Mouse (Mus musculus) neural tube, embryonic 14.5 days (tissue): ENCODE results near the gene Sirt3. TPM values are rescaled to one million over a fixed set of nuclear protein-coding genes. Genes with fewer than 3 reads are reported as not detected.
A peak's percentile ranks its signal among the peaks of the same experiment; 100 is the strongest.

ENCODE experiments used
- ATAC-seq: fragments of 200-750 bp; cut with Nextera tagmentation; 2 replicates; pipeline ENCODE4 v1.8.0; 2017; ENCODE audit warnings: low read depth, mild to moderate bottlenecking, moderate TSS enrichment, moderate library complexity
- H3K27ac ChIP-seq: fragments of 300-500 bp; sonication (generic); 2 replicates; pipeline ENCODE4 v1.5.1; 2014; ENCODE audit warnings: low read depth, mild to moderate bottlenecking, control low read depth, low read length, moderate library complexity, mixed read lengths
- H3K27me3 ChIP-seq: fragments of 300-500 bp; sonication (generic); 2 replicates; pipeline ENCODE4 v1.6.1; 2014; ENCODE audit warnings: low read length; ENCODE audit not compliant: control insufficient read depth, insufficient read depth
- H3K36me3 ChIP-seq: fragments of 300-500 bp; sonication (generic); 2 replicates; pipeline ENCODE4 v1.6.1; 2014; ENCODE audit warnings: low read length, mixed read lengths; ENCODE audit not compliant: control insufficient read depth, insufficient read depth
- H3K4me1 ChIP-seq: fragments of 300-500 bp; sonication (generic); 2 replicates; pipeline ENCODE4 v1.6.1; 2014; ENCODE audit warnings: low read length; ENCODE audit not compliant: control insufficient read depth, insufficient read depth
- H3K4me2 ChIP-seq: fragments of 300-500 bp; sonication (generic); 2 replicates; pipeline ENCODE4 v1.6.1; 2014; ENCODE audit warnings: mild to moderate bottlenecking, low read depth, low read length, control low read depth
- H3K4me3 ChIP-seq: fragments of 300-500 bp; sonication (generic); 2 replicates; pipeline ENCODE4 v1.5.1; 2014; ENCODE audit warnings: low read depth, low read length, control low read depth, mixed read lengths
- H3K9ac ChIP-seq: fragments of 300-500 bp; sonication (generic); replicated peaks from 2 replicates; pipeline ENCODE4 v1.6.1; 2014; ENCODE audit warnings: low read depth, mild to moderate bottlenecking, control low read depth, low read length, mixed read lengths
- H3K9me3 ChIP-seq: fragments of 300-500 bp; sonication (generic); 2 replicates; pipeline ENCODE4 v1.6.1; 2016; ENCODE audit warnings: low read length; ENCODE audit not compliant: control insufficient read depth
- WGBS: fragments of 180-500 bp; shearing (Covaris S2); extraction: QIAGEN DNeasy Blood & Tissue Kit; methylation state at CpG from one replicate; pipeline ENCODE4 v1.1.7; 2014; 5-methylcytosine and 5-hydroxymethylcytosine counted together
- polyA plus RNA-seq: library from polyadenylated mRNA; unstranded; fragments of >200 nt; fragmentation: Nextera tagmentation; extraction: Ambion mirVana; gene quantifications from 2 replicates; pipeline ENCODE4 v1.2.1, GENCODE M21; 2014

Gene Sirt3
- polyA plus RNA-seq, 1 experiment from 2014 or later = 61.6 TPM

- Histone ChIP-seq H3K4me3 (no peak overlapping the region), H3K27me3 (no peaks in the 10 kb centered on the region), H3K9ac (no peak overlapping the region), H3K9me3 (no peaks in the 10 kb centered on the region), H3K27ac (no peak overlapping the region), H3K4me1 (no peaks in the 10 kb centered on the region), H3K4me2 (no peak overlapping the region), H3K36me3 (no peaks in the 10 kb centered on the region)
- ATAC-seq = no peak
- WGBS = 90% methylated on average over 8 of the region's 8 CpGs
These were observed 32.1 kb upstream of the Sirt3 start for GRCm38 (mm10) chr7:140914031-140914690.

GRCm38 (mm10) chr7:140912846-140913482 lies 30.9 kb upstream of the Sirt3 start:
- 54% methylated on average over 5 of the region's 5 CpGs for WGBS

GRCm38 (mm10) chr7:140912293-140912692 lies 30.2 kb upstream of the Sirt3 start:
- Histone ChIP-seq H3K9me3 (no peaks in the 10 kb centered on the region), H3K4me2 (no peak overlapping the region), H3K4me1 (0 out of 2 replicates have a peak, but pooled peaks cover 3% of the 10 kb centered on the region), H3K27ac (no peak overlapping the region), H3K4me3 (no peak overlapping the region), H3K27me3 (no peaks in the 10 kb centered on the region), H3K9ac (no peak overlapping the region), H3K36me3 (no peaks in the 10 kb centered on the region)
- ATAC-seq = no peak
- 73% methylated on average over 3 of the region's 3 CpGs for WGBS

More at GRCm38 (mm10) chr7:140912846-140913482, 30.9 kb upstream of the Sirt3 start:
- Histone ChIP-seq H3K9me3 (no peaks in the 10 kb centered on the region), H3K4me1 (0 out of 2 replicates have a peak, but pooled peaks cover 3% of the 10 kb centered on the region), H3K4me2 (no peak overlapping the region), H3K27ac (no peak overlapping the region), H3K36me3 (no peaks in the 10 kb centered on the region), H3K9ac (no peak overlapping the region), H3K4me3 (no peak overlapping the region), H3K27me3 (no peaks in the 10 kb centered on the region)
- ATAC-seq = no peak

GRCm38 (mm10) chr7:140908634-140909107 lies 26.6 kb upstream of the Sirt3 start:
- H3K27ac ChIP-seq = no peak overlapping the region
- H3K4me2 ChIP-seq = peak overlapping the region; percentile 61
- H3K36me3 ChIP-seq = no peaks in the 10 kb centered on the region
- peak overlapping the region; percentile 22 for H3K4me3 ChIP-seq
- peak; percentile 76; the same call in 1 of the 2 replicates for ATAC-seq
- H3K9me3 ChIP-seq = no peaks in the 10 kb centered on the region
- 3% methylated on average over 19 of the region's 19 CpGs for WGBS
- 0 out of 2 replicates have a peak overlapping the region, but pooled peaks have one; percentile 21 for H3K9ac ChIP-seq
- no peaks in the 10 kb centered on the region for H3K27me3 ChIP-seq
- H3K4me1 ChIP-seq = 0 out of 2 replicates have a peak, but pooled peaks cover 3% of the 10 kb centered on the region

- WGBS = 52% methylated on average over 7 of the region's 7 CpGs
- no peak for ATAC-seq
- Histone ChIP-seq H3K4me2 (no peak overlapping the region), H3K27me3 (no peaks in the 10 kb centered on the region), H3K9me3 (no peaks in the 10 kb centered on the region), H3K4me1 (0 out of 2 replicates have a peak, but pooled peaks cover 3% of the 10 kb centered on the region), H3K36me3 (no peaks in the 10 kb centered on the region), H3K4me3 (no peak overlapping the region), H3K27ac (no peak overlapping the region), H3K9ac (no peak overlapping the region)
These were observed 26.1 kb upstream of the Sirt3 start for GRCm38 (mm10) chr7:140908181-140908580.

- 84% methylated on average over 7 of the region's 7 CpGs for WGBS
- Histone ChIP-seq H3K4me2 (no peak overlapping the region), H3K36me3 (no peaks in the 10 kb centered on the region), H3K9ac (no peak overlapping the region), H3K27me3 (no peaks in the 10 kb centered on the region), H3K9me3 (no peaks in the 10 kb centered on the region), H3K4me1 (0 out of 2 replicates have a peak, but pooled peaks cover 3% of the 10 kb centered on the region), H3K4me3 (no peak overlapping the region), H3K27ac (no peak overlapping the region)
- ATAC-seq = no peak
These were observed 25.6 kb upstream of the Sirt3 start for GRCm38 (mm10) chr7:140907697-140908096.

GRCm38 (mm10) chr7:140907131-140907530 lies 25.0 kb upstream of the Sirt3 start:
- Histone ChIP-seq H3K4me2 (no peak overlapping the region), H3K36me3 (no peaks in the 10 kb centered on the region), H3K9me3 (no peaks in the 10 kb centered on the region), H3K9ac (no peak overlapping the region), H3K4me1 (0 out of 2 replicates have a peak, but pooled peaks cover 3% of the 10 kb centered on the region), H3K4me3 (no peak overlapping the region), H3K27me3 (no peaks in the 10 kb centered on the region), H3K27ac (no peak overlapping the region)
- ATAC-seq = no peak
- 86% methylated on average over 13 of the region's 13 CpGs for WGBS

GRCm38 (mm10) chr7:140905642-140906081 lies 23.6 kb upstream of the Sirt3 start:
- H3K9me3 ChIP-seq = no peaks in the 10 kb centered on the region
- H3K9ac ChIP-seq = no peak overlapping the region
- H3K4me3 ChIP-seq = no peak overlapping the region
- 0 out of 2 replicates have a peak, but pooled peaks cover 3% of the 10 kb centered on the region for H3K4me1 ChIP-seq
- no peak for ATAC-seq
- no peaks in the 10 kb centered on the region for H3K27me3 ChIP-seq
- no peak overlapping the region for H3K27ac ChIP-seq
- 91% methylated on average over 2 of the region's 2 CpGs for WGBS
- no peaks in the 10 kb centered on the region for H3K36me3 ChIP-seq
- H3K4me2 ChIP-seq = no peak overlapping the region

GRCm38 (mm10) chr7:140903212-140903611 lies 21.1 kb upstream of the Sirt3 start:
- Histone ChIP-seq H3K4me2 (no peak overlapping the region), H3K9ac (0 out of 2 replicates have a peak overlapping the region, but pooled peaks have one; percentile 21), H3K4me1 (no peaks in the 10 kb centered on the region), H3K27ac (0 out of 2 replicates have a peak overlapping the region, but pooled peaks have one; percentile 34), H3K27me3 (no peaks in the 10 kb centered on the region), H3K9me3 (no peaks in the 10 kb centered on the region), H3K4me3 (no peak overlapping the region), H3K36me3 (peaks cover 5% of the 10 kb centered on the region)
- 23% methylated on average over 13 of the region's 13 CpGs for WGBS
- ATAC-seq = peak; percentile 69
